Mouse (Mus musculus): ENCODE results near the gene Sap30bp. TPM values are rescaled to one million over a fixed set of nuclear protein-coding genes. Genes with fewer than 3 reads are reported as not detected.
A peak's percentile ranks its signal among the peaks of the same experiment; 100 is the strongest.

Sap30bp gene
- polyA plus RNA-seq, 1 experiment from 2014 or later: 29.2 TPM

GRCm38 (mm10) chr11:115945247-115945646 is 12.2 kb downstream of the Sap30bp start:
- Histone ChIP-seq H3K27ac (ENCODE audit: low read length) (no peak overlapping the region), H3K4me1 (ENCODE audit: control insufficient read depth, insufficient read depth, low read length) (no peaks in the 10 kb centered on the region), H3K27me3 (replicated peaks; ENCODE audit: control insufficient read depth, insufficient read depth, low read length) (no peaks in the 10 kb centered on the region), H3K9me3 (ENCODE audit: control insufficient read depth, low read length) (no peaks in the 10 kb centered on the region), H3K36me3 (ENCODE audit: control insufficient read depth, insufficient read depth, low read length) (peaks cover 4% of the 10 kb centered on the region; the same call in 1 of the 2 replicates), H3K4me2 (ENCODE audit: low read depth, low read length) (no peak overlapping the region), H3K4me3 (ENCODE audit: low read length) (no peak overlapping the region), H3K9ac (ENCODE audit: low read depth, low read length) (no peak overlapping the region)
- ATAC-seq: no peak
- 87% methylated on average over 8 of the region's 8 CpGs for WGBS

DNA sequence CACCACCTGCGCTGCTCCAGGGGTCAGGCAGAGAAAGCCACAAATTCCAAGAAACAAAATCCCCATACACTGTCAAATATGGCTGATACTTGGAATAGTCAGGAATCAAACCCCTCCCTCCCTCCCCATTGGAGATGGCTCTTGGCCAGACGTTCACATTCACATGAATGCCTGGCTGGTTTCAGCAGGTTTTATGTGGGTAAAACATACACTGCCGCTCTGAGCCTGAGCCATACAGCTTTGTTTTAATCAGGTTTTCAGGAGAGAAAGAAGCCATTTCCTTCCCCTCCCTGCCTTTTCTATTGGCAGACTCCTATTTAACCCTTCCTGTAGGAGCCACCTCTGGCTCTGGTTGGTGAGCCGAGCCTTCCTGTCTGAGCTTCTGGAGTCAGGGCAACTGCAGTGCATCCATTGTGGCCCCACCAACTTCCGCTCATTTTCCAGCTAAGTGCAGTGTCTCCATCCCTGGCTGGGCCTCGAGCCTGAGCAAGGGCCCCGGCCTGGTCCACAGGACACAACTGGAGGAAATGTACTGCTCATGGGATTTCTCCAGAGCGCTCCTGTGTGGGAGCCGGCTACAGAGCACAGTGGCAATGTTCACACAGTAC is 13.2 kb downstream of the Sap30bp start:
- Histone ChIP-seq H3K27ac (ENCODE audit: low read length) (no peak overlapping the region), H3K4me1 (ENCODE audit: control insufficient read depth, insufficient read depth, low read length) (no peaks in the 10 kb centered on the region), H3K4me3 (ENCODE audit: low read length) (no peak overlapping the region), H3K27me3 (replicated peaks; ENCODE audit: control insufficient read depth, insufficient read depth, low read length) (no peaks in the 10 kb centered on the region), H3K4me2 (ENCODE audit: low read depth, low read length) (no peak overlapping the region), H3K36me3 (ENCODE audit: control insufficient read depth, insufficient read depth, low read length) (no peaks in the 10 kb centered on the region), H3K9me3 (ENCODE audit: control insufficient read depth, low read length) (no peaks in the 10 kb centered on the region), H3K9ac (ENCODE audit: low read depth, low read length) (no peak overlapping the region)
- ATAC-seq: no peak
- WGBS: 74% methylated on average over 9 of the region's 9 CpGs

DNA sequence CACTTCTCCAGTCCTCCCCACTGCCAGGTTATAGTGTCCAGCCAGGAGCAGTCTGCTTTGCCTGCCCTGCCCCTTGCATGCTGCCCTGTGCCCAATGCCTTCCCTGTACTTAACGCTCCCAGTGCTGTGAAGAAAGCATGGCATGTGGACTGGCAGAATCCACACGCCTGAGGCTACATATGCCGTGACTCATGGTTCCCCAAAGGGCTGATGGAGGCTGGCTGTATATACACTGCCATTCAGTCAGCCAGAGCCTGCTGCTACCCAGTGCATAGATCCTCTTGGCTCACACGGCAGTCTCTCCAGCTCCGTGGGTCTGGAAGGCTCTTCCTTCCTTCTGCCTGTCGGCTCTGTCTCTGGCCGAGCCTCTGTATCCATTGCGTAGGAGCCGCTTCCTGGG is 15.2 kb downstream of the Sap30bp start:
- Histone ChIP-seq H3K4me2 (ENCODE audit: low read depth, low read length) (no peak overlapping the region), H3K9ac (ENCODE audit: low read depth, low read length) (no peak overlapping the region), H3K27me3 (replicated peaks; ENCODE audit: control insufficient read depth, insufficient read depth, low read length) (no peaks in the 10 kb centered on the region), H3K36me3 (ENCODE audit: control insufficient read depth, insufficient read depth, low read length) (peaks cover 9% of the 10 kb centered on the region), H3K4me1 (ENCODE audit: control insufficient read depth, insufficient read depth, low read length) (no peaks in the 10 kb centered on the region), H3K27ac (ENCODE audit: low read length) (no peak overlapping the region), H3K9me3 (ENCODE audit: control insufficient read depth, low read length) (no peaks in the 10 kb centered on the region), H3K4me3 (ENCODE audit: low read length) (no peak overlapping the region)
- no peak for ATAC-seq
- 93% methylated on average over 9 of the region's 9 CpGs for WGBS

DNA sequence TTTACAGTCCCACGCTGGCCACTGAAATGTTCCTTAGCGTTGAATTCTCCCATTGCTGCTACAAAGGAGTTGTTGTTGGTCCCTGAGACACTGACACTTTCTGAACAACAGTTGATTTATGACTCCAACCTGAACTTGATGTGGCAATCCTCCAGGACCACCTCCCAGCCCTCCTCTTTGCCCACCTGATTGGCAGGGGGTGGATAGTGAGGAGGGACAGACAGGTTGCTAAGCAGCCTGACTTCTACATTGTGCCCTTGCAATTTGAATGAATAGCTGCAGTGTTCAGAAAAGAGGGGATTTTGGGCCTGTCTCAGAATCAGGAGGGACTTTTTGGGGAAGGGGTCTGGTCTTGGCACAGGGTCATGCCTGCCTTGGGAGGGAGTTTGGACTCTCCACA is 17.6 kb downstream of the Sap30bp start:
- no peak overlapping the region for H3K9ac ChIP-seq (ENCODE audit: low read depth, low read length)
- peaks cover 9% of the 10 kb centered on the region for H3K36me3 ChIP-seq (ENCODE audit: control insufficient read depth, insufficient read depth, low read length)
- no peak overlapping the region for H3K27ac ChIP-seq (ENCODE audit: low read length)
- no peaks in the 10 kb centered on the region for H3K9me3 ChIP-seq (ENCODE audit: control insufficient read depth, low read length)
- H3K4me1 ChIP-seq (ENCODE audit: control insufficient read depth, insufficient read depth, low read length): peaks cover 10% of the 10 kb centered on the region
- H3K4me2 ChIP-seq (ENCODE audit: low read depth, low read length): no peak overlapping the region
- no peaks in the 10 kb centered on the region for H3K27me3 ChIP-seq (replicated peaks; ENCODE audit: control insufficient read depth, insufficient read depth, low read length)
- H3K4me3 ChIP-seq (ENCODE audit: low read length): no peak overlapping the region
- 81% methylated on average over 2 of the region's 2 CpGs for WGBS
- no peak for ATAC-seq

DNA sequence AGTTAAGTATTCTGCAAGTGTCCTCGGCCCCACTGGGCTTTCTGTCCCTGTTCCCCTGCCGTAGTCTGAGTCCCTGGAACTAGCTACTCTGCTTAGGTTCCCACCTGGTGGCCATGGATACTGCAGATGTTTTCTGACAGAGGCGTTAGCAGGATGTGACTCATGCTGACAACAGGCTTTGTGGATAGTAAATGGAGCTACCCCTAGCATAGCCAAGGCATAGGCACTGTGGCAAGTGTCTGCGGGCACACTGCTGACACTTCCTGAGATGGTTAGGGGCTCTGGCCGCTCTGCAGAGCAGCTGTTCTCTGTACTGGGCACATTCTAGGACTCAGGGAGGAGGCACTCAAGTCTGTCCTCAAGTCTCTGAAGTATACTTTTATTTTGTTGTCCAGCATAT is 21.6 kb downstream of the Sap30bp start:
- Histone ChIP-seq H3K4me1 (ENCODE audit: control insufficient read depth, insufficient read depth, low read length) (peaks cover 26% of the 10 kb centered on the region), H3K9ac (ENCODE audit: low read depth, low read length) (no peak overlapping the region), H3K9me3 (ENCODE audit: control insufficient read depth, low read length) (no peaks in the 10 kb centered on the region), H3K36me3 (ENCODE audit: control insufficient read depth, insufficient read depth, low read length) (peaks cover 9% of the 10 kb centered on the region), H3K4me3 (ENCODE audit: low read length) (no peak overlapping the region), H3K27ac (ENCODE audit: low read length) (peak overlapping the region; percentile 92), H3K27me3 (replicated peaks; ENCODE audit: control insufficient read depth, insufficient read depth, low read length) (no peaks in the 10 kb centered on the region), H3K4me2 (ENCODE audit: low read depth, low read length) (no peak overlapping the region)
- ATAC-seq: peak; percentile 14; the same call in 1 of the 2 replicates
- 74% methylated on average over 5 of the region's 5 CpGs for WGBS

GRCm38 (mm10) chr11:115955195-115955858 is 22.2 kb downstream of the Sap30bp start:
- Histone ChIP-seq H3K9me3 (ENCODE audit: control insufficient read depth, low read length) (no peaks in the 10 kb centered on the region), H3K27ac (ENCODE audit: low read length) (peak overlapping the region; percentile 92), H3K4me1 (ENCODE audit: control insufficient read depth, insufficient read depth, low read length) (peaks cover 26% of the 10 kb centered on the region), H3K9ac (ENCODE audit: low read depth, low read length) (no peak overlapping the region), H3K36me3 (ENCODE audit: control insufficient read depth, insufficient read depth, low read length) (peaks cover 10% of the 10 kb centered on the region), H3K27me3 (replicated peaks; ENCODE audit: control insufficient read depth, insufficient read depth, low read length) (no peaks in the 10 kb centered on the region), H3K4me2 (ENCODE audit: low read depth, low read length) (no peak overlapping the region; the same call in 1 of the 2 replicates), H3K4me3 (ENCODE audit: low read length) (no peak overlapping the region)
- WGBS: 47% methylated on average over 10 of the region's 10 CpGs
- ATAC-seq: peak; percentile 85

- no peak overlapping the region for H3K9ac ChIP-seq (ENCODE audit: low read depth, low read length)
- no peak overlapping the region for H3K4me2 ChIP-seq (ENCODE audit: low read depth, low read length)
- no peaks in the 10 kb centered on the region for H3K27me3 ChIP-seq (replicated peaks; ENCODE audit: control insufficient read depth, insufficient read depth, low read length)
- peaks cover 26% of the 10 kb centered on the region for H3K4me1 ChIP-seq (ENCODE audit: control insufficient read depth, insufficient read depth, low read length)
- H3K36me3 ChIP-seq (ENCODE audit: control insufficient read depth, insufficient read depth, low read length): peaks cover 19% of the 10 kb centered on the region
- H3K9me3 ChIP-seq (ENCODE audit: control insufficient read depth, low read length): no peaks in the 10 kb centered on the region
- no peak overlapping the region for H3K4me3 ChIP-seq (ENCODE audit: low read length)
- ATAC-seq: peak; percentile 14
- H3K27ac ChIP-seq (ENCODE audit: low read length): peak overlapping the region; percentile 92
- 51% methylated on average over 4 of the region's 4 CpGs for WGBS
These were observed 23.4 kb downstream of the Sap30bp start for GRCm38 (mm10) chr11:115956453-115956852.

GRCm38 (mm10) chr11:115957971-115958370 is 24.9 kb downstream of the Sap30bp start:
- H3K27me3 ChIP-seq (replicated peaks; ENCODE audit: control insufficient read depth, insufficient read depth, low read length): no peaks in the 10 kb centered on the region
- H3K4me1 ChIP-seq (ENCODE audit: control insufficient read depth, insufficient read depth, low read length): peaks cover 26% of the 10 kb centered on the region
- H3K27ac ChIP-seq (ENCODE audit: low read length): 0 out of 2 replicates have a peak overlapping the region, but pooled peaks have one; percentile 92
- WGBS: 65% methylated on average over 7 of the region's 7 CpGs
- peaks cover 21% of the 10 kb centered on the region for H3K36me3 ChIP-seq (ENCODE audit: control insufficient read depth, insufficient read depth, low read length)
- H3K9me3 ChIP-seq (ENCODE audit: control insufficient read depth, low read length): no peaks in the 10 kb centered on the region
- no peak overlapping the region for H3K4me3 ChIP-seq (ENCODE audit: low read length)
- ATAC-seq: no peak
- H3K4me2 ChIP-seq (ENCODE audit: low read depth, low read length): no peak overlapping the region
- H3K9ac ChIP-seq (ENCODE audit: low read depth, low read length): no peak overlapping the region

DNA sequence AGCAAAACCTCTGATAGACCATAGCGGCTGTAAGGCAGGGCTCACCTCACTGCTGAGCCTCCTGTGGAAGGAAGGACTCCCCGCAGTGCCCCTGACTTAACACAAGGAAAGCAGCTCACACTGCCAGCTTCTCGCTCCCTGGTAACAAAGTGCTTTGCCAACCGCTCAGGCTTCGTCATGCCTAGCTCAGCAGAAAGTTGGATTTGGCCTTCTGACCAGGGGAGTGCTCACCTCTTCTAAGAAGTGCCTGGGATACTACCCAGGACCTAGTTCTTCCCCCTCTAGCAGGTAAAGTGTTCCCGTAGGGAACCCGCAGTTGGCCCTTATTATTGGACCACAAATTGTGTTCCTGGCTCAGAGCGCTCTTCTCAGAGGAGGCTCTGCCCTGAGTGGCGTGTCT is 25.9 kb downstream of the Sap30bp start:
- peaks cover 26% of the 10 kb centered on the region for H3K36me3 ChIP-seq (ENCODE audit: control insufficient read depth, insufficient read depth, low read length)

More for the DNA sequence above, 25.9 kb downstream of the Sap30bp start:
- Histone ChIP-seq H3K9me3 (ENCODE audit: control insufficient read depth, low read length) (no peaks in the 10 kb centered on the region), H3K27me3 (replicated peaks; ENCODE audit: control insufficient read depth, insufficient read depth, low read length) (no peaks in the 10 kb centered on the region), H3K4me3 (ENCODE audit: low read length) (no peak overlapping the region), H3K4me2 (ENCODE audit: low read depth, low read length) (no peak overlapping the region), H3K27ac (ENCODE audit: low read length) (no peak overlapping the region), H3K4me1 (ENCODE audit: control insufficient read depth, insufficient read depth, low read length) (peaks cover 26% of the 10 kb centered on the region), H3K9ac (ENCODE audit: low read depth, low read length) (no peak overlapping the region)
- 95% methylated on average over 9 of the region's 9 CpGs for WGBS
- ATAC-seq: no peak

Data from intestine, embryonic 16.5 days (tissue).